8 mouse cellular contexts compared by ENCODE assay signal in the genomic region with DNA sequence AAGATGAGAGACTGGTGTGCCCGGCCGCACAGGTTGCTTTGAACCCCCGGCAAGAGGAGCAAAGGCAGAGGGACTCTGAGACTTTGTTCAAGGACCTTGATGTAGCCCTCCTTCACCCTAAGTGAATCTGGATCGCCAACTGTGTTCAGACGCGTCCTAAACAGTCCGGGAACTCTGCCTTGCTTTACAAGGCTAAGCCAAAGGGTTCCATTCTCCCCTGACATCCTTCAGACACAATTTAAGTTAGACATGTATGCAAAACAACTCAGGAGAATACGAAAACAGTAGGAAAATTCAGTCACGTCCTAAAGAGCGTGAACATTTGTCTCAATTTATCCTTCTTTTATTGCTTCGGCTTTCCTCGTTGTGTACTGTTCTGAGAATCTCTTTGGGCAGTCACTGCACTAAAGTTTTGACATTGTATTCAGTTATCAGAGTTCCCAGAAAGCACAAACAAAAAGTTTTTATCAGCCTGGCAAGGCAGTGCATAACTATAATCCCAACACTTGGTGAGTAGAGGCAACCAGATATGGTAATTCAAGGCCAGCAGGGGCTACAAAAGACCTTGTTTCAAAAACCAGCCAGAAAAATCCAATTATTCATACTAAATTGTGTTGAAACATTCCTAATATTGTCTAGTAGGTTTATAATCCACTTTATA. TPM values are rescaled to one million over a fixed set of nuclear protein-coding genes. Genes with fewer than 3 reads are reported as not detected.
A peak's percentile ranks its signal among the peaks of the same experiment; 100 is the strongest.
DNase-seq lines count a peak whose midpoint lies in the region; ATAC-seq and TF ChIP-seq lines count a peak whose summit lies in the region.

No protein-coding gene starts in this region.

- H3K9ac ChIP-seq in intestine, embryonic 15.5 days: peak overlapping the region; percentile 76
- peak overlapping the region; percentile 95 for H3K9ac ChIP-seq in neural tube, embryonic 12.5 days

- H3K4me3 ChIP-seq in lung, adult 2 months (replicated peaks; ENCODE audit: extremely low read depth, low read depth, low read length): peak overlapping the region; percentile 69
- H3K4me3 ChIP-seq in embryonic facial prominence, embryonic 10.5 days: peak overlapping the region; percentile 80
- peak overlapping the region; percentile 63 for H3K4me3 ChIP-seq in intestine, embryonic 15.5 days (replicated peaks)
- H3K4me3 ChIP-seq in neural tube, embryonic 12.5 days: peak overlapping the region; percentile 96

- peak overlapping the region; percentile 95 for H3K27ac ChIP-seq in embryonic facial prominence, embryonic 10.5 days (replicated peaks)
- peak overlapping the region; percentile 54 for H3K27ac ChIP-seq in intestine, embryonic 15.5 days
- H3K27ac ChIP-seq in neural tube, embryonic 12.5 days: no peak overlapping the region

- no peak for DNase-seq in lung, adult 2 months
- DNase-seq in lung, postnatal 10 days: no peak
- DNase-seq in embryonic facial prominence, embryonic 10.5 days (ENCODE audit: low spot score): no peak
- no peak for DNase-seq in layer of hippocampus, adult 18-20 months (ENCODE audit: low spot score in 2 of 2)
- DNase-seq in left cerebral cortex, adult 11 months (ENCODE audit: low spot score): no peak
- DNase-seq in kidney, postnatal 14 days: no peak

- no peak for TF ChIP-seq POLR2A in lung, adult 2 months (IDR thresholded peaks at IDR 0.05; ENCODE audit: borderline replicate concordance, extremely low read depth, low read depth, low read length)

- peaks cover 3% of the 10 kb centered on the region; the same call in 1 of the 2 replicates for H3K36me3 ChIP-seq in embryonic facial prominence, embryonic 10.5 days (replicated peaks)
- H3K36me3 ChIP-seq in intestine, embryonic 15.5 days: no peaks in the 10 kb centered on the region
- peaks cover 1% of the 10 kb centered on the region; the same call in 1 of the 2 replicates for H3K36me3 ChIP-seq in neural tube, embryonic 12.5 days

- TF ChIP-seq CTCF in lung, adult 2 months (IDR thresholded peaks at IDR 0.05; ENCODE audit: insufficient read depth, low read length): no peak

- peaks cover 14% of the 10 kb centered on the region for H3K4me1 ChIP-seq in lung, adult 2 months (ENCODE audit: control insufficient read depth, insufficient read depth, low read length)
- peaks cover 35% of the 10 kb centered on the region for H3K4me1 ChIP-seq in embryonic facial prominence, embryonic 10.5 days
- peaks cover 7% of the 10 kb centered on the region; the same call in 1 of the 2 replicates for H3K4me1 ChIP-seq in intestine, embryonic 15.5 days (replicated peaks)
- peaks cover 9% of the 10 kb centered on the region for H3K4me1 ChIP-seq in neural tube, embryonic 12.5 days

- peak overlapping the region; percentile 78 for H3K4me2 ChIP-seq in intestine, embryonic 15.5 days (replicated peaks)
- H3K4me2 ChIP-seq in neural tube, embryonic 12.5 days (replicated peaks): peak overlapping the region; percentile 84

- H3K9me3 ChIP-seq in embryonic facial prominence, embryonic 10.5 days: no peaks in the 10 kb centered on the region
- no peaks in the 10 kb centered on the region for H3K9me3 ChIP-seq in intestine, embryonic 15.5 days
- no peaks in the 10 kb centered on the region for H3K9me3 ChIP-seq in neural tube, embryonic 12.5 days

- no peaks in the 10 kb centered on the region for H3K27me3 ChIP-seq in embryonic facial prominence, embryonic 10.5 days (replicated peaks; ENCODE audit: low read depth, poor library complexity, severe bottlenecking)
- no peaks in the 10 kb centered on the region for H3K27me3 ChIP-seq in intestine, embryonic 15.5 days (replicated peaks)
- H3K27me3 ChIP-seq in neural tube, embryonic 12.5 days (replicated peaks): no peaks in the 10 kb centered on the region

- 9% methylated on average over 12 of the region's 12 CpGs for WGBS in lung, adult 2 months
- 12% methylated on average over 12 of the region's 12 CpGs for WGBS in embryonic facial prominence, embryonic 10.5 days
- 6% methylated on average over 12 of the region's 12 CpGs for WGBS in intestine, embryonic 15.5 days
- 10% methylated on average over 12 of the region's 12 CpGs for WGBS in neural tube, embryonic 12.5 days

- ATAC-seq in intestine, embryonic 15.5 days: peak; percentile 54; the same call in 1 of the 2 replicates
- ATAC-seq in neural tube, embryonic 12.5 days (ENCODE audit: low FRiP score, low read depth): no peak

RNA-seq across cellular contexts. Expression of gene Jmy, which starts 0.5 kb away (rescaled TPM):
- 7.0 and 10.4 TPM in 2 replicates for polyA plus RNA-seq in lung, adult 2 months (2012; rRNA removed)
- 3.8 and 5.2 TPM in 2 replicates for polyA plus RNA-seq in embryonic facial prominence, embryonic 10.5 days (2016; fragmentation: Nextera tagmentation; extraction: Ambion mirVana)
- 5.3 and 5.8 TPM in 2 replicates for polyA plus RNA-seq in intestine, embryonic 15.5 days (2015; fragmentation: Nextera tagmentation; extraction: Ambion mirVana)
- polyA plus RNA-seq in neural tube, embryonic 12.5 days (2016; fragmentation: Nextera tagmentation; extraction: Ambion mirVana): 9.6 and 14.1 TPM in 2 replicates
- 10 to 100 TPM; 40.9 to 41.5 TPM for total RNA-seq in layer of hippocampus, adult 18-20 months (2021)
